Mouse (Mus musculus): ENCODE measurements around the gene Poll.

- TF ChIP-seq CTCF (IDR thresholded peaks at IDR 0.05) (no peak), POLR2A (IDR thresholded peaks at IDR 0.05; ENCODE audit: insufficient read depth, low read depth, low read length) (peak; percentile 78), EP300 (IDR thresholded peaks at IDR 0.05; ENCODE audit: insufficient read depth, low read depth, low read length) (0 out of 2 replicates have a peak, but pooled peaks have one; percentile 15)
These were observed at the start of gene Poll, which contains the start of gene Gm17018 for GRCm38 (mm10) chr19:45560153-45560890.

Data from heart, adult 2 months (tissue).